Mouse (Mus musculus) cerebellum, adult 2 months (tissue): ENCODE results near the gene Rab3c.

ENCODE experiments used
- CTCF ChIP-seq: fragments of 200-500 bp; IDR thresholded peaks from 2 replicates; pipeline ENCODE4 v1.5.1; 2011; ENCODE audit warnings: low read depth, mild to moderate bottlenecking, control low read depth, low read length, moderate library complexity, borderline replicate concordance; ENCODE audit not compliant: insufficient read depth
- POLR2A ChIP-seq: fragments of 200-500 bp; IDR thresholded peaks from 2 replicates; pipeline ENCODE4 v1.6.1; 2011; ENCODE audit warnings: low read length, control low read depth, borderline replicate concordance; ENCODE audit not compliant: insufficient read depth

- TF ChIP-seq POLR2A (no peak), CTCF (no peak)
Measured at GRCm38 (mm10) chr13:110175651-110176050, 105.1 kb downstream of the Rab3c start.
